Mouse (Mus musculus): ENCODE measurements around the gene Dnah12. TPM values are rescaled to one million over a fixed set of nuclear protein-coding genes. Genes with fewer than 3 reads are reported as not detected.

The Dnah12 gene
- polyA plus RNA-seq, 2 experiments = 0.01 to 0.03 TPM

- H3K4me1 ChIP-seq (replicated peaks; ENCODE audit: control insufficient read depth in 2 of 2, insufficient read depth in 2 of 2, low read length in 1 of 2) = peaks cover 0 to 5% of the 10 kb centered on the region in 2 experiments; a peak in 2 of 4 replicates
- no peak overlapping the region for H3K4me3 ChIP-seq (ENCODE audit: insufficient read depth in 1 of 2, low read depth in 2 of 2, low read length in 2 of 2)
- 10% methylated on average over 2 of the region's 2 CpGs for WGBS (ENCODE audit: insufficient replicate concordance)
- H3K27me3 ChIP-seq (ENCODE audit: control insufficient read depth, insufficient read depth, low read length) = no peaks in the 10 kb centered on the region
- DNase-seq (ENCODE audit: low read depth in 3 of 3, low spot score in 3 of 3) = no peak
- H3K4me2 ChIP-seq (ENCODE audit: low read depth) = no peak overlapping the region
- no peaks in the 10 kb centered on the region for H3K9me3 ChIP-seq (ENCODE audit: control insufficient read depth, low read length)
- H3K9ac ChIP-seq (replicated peaks) = no peak overlapping the region
- peak; percentile 50; the same call in 1 of the 2 replicates for ATAC-seq (ENCODE audit: insufficient read depth)
- TF ChIP-seq EP300 (IDR thresholded peaks at IDR 0.05; ENCODE audit: low read depth) (peak; percentile 55), CTCF (IDR thresholded peaks at IDR 0.05; ENCODE audit: low read depth) (no peak)
- no peak overlapping the region for H3K27ac ChIP-seq
- H3K36me3 ChIP-seq (replicated peaks; ENCODE audit: control insufficient read depth, insufficient read depth, low read depth) = no peaks in the 10 kb centered on the region
Measured at GRCm38 (mm10) chr14:26826020-26826419, 132.9 kb downstream of the Dnah12 start.

GRCm38 (mm10) chr14:26853053-26853452 lies 160.0 kb downstream of the Dnah12 start:
- ATAC-seq (ENCODE audit: insufficient read depth) = no peak
- no peak for DNase-seq (ENCODE audit: low read depth in 3 of 3, low spot score in 3 of 3)
- Histone ChIP-seq H3K36me3 (replicated peaks; ENCODE audit: control insufficient read depth, insufficient read depth, low read depth) (no peaks in the 10 kb centered on the region), H3K4me2 (ENCODE audit: low read depth) (no peak overlapping the region), H3K27me3 (ENCODE audit: control insufficient read depth, insufficient read depth, low read length) (no peaks in the 10 kb centered on the region), H3K4me3 (ENCODE audit: insufficient read depth in 1 of 2, low read depth in 2 of 2, low read length in 2 of 2) (no peak overlapping the region), H3K4me1 (replicated peaks; ENCODE audit: control insufficient read depth in 2 of 2, insufficient read depth in 2 of 2, low read length in 1 of 2) (no peaks in the 10 kb centered on the region), H3K9ac (replicated peaks) (no peak overlapping the region), H3K9me3 (ENCODE audit: control insufficient read depth, low read length) (no peaks in the 10 kb centered on the region), H3K27ac (no peak overlapping the region)
- no peak for TF ChIP-seq EP300 (IDR thresholded peaks at IDR 0.05; ENCODE audit: low read depth)
- TF ChIP-seq CTCF (IDR thresholded peaks at IDR 0.05; ENCODE audit: low read depth) = no peak
- 50% methylated on average over 8 of the region's 8 CpGs for WGBS (ENCODE audit: insufficient replicate concordance)

GRCm38 (mm10) chr14:26854066-26854465 lies 161.0 kb downstream of the Dnah12 start:
- 48% methylated on average over 2 of the region's 2 CpGs for WGBS (ENCODE audit: insufficient replicate concordance)
- TF ChIP-seq CTCF (IDR thresholded peaks at IDR 0.05; ENCODE audit: low read depth) (no peak), EP300 (IDR thresholded peaks at IDR 0.05; ENCODE audit: low read depth) (no peak)
- Histone ChIP-seq H3K36me3 (replicated peaks; ENCODE audit: control insufficient read depth, insufficient read depth, low read depth) (no peaks in the 10 kb centered on the region), H3K27ac (no peak overlapping the region), H3K9me3 (ENCODE audit: control insufficient read depth, low read length) (no peaks in the 10 kb centered on the region), H3K9ac (replicated peaks) (no peak overlapping the region), H3K4me3 (ENCODE audit: insufficient read depth in 1 of 2, low read depth in 2 of 2, low read length in 2 of 2) (no peak overlapping the region), H3K4me2 (ENCODE audit: low read depth) (no peak overlapping the region), H3K4me1 (replicated peaks; ENCODE audit: control insufficient read depth in 2 of 2, insufficient read depth in 2 of 2, low read length in 1 of 2) (peaks cover 0 to 2% of the 10 kb centered on the region in 2 experiments; a peak in 1 of 4 replicates), H3K27me3 (ENCODE audit: control insufficient read depth, insufficient read depth, low read length) (no peaks in the 10 kb centered on the region)
- no peak for DNase-seq (ENCODE audit: low read depth in 3 of 3, low spot score in 3 of 3)
- ATAC-seq (ENCODE audit: insufficient read depth) = no peak

- H3K4me3 ChIP-seq (ENCODE audit: insufficient read depth in 1 of 2, low read depth in 2 of 2, low read length in 2 of 2) = no peak overlapping the region
- no peak overlapping the region for H3K27ac ChIP-seq
- H3K9ac ChIP-seq (replicated peaks) = no peak overlapping the region
- no peak for TF ChIP-seq EP300 (IDR thresholded peaks at IDR 0.05; ENCODE audit: low read depth)
- no peak for TF ChIP-seq CTCF (IDR thresholded peaks at IDR 0.05; ENCODE audit: low read depth)
- H3K4me2 ChIP-seq (ENCODE audit: low read depth) = 0 out of 2 replicates have a peak overlapping the region, but pooled peaks have one; percentile 4
- 23% methylated on average over 2 of the region's 2 CpGs for WGBS (ENCODE audit: insufficient replicate concordance)
- H3K36me3 ChIP-seq (replicated peaks; ENCODE audit: control insufficient read depth, insufficient read depth, low read depth) = no peaks in the 10 kb centered on the region
- H3K9me3 ChIP-seq (ENCODE audit: control insufficient read depth, low read length) = no peaks in the 10 kb centered on the region
- peaks cover 0 to 2% of the 10 kb centered on the region in 2 experiments; a peak in 1 of 4 replicates for H3K4me1 ChIP-seq (replicated peaks; ENCODE audit: control insufficient read depth in 2 of 2, insufficient read depth in 2 of 2, low read length in 1 of 2)
- DNase-seq (ENCODE audit: low read depth in 3 of 3, low spot score in 3 of 3) (peak in 2 of 3 experiments; percentile 3 to 7), ATAC-seq (ENCODE audit: insufficient read depth) (no peak)
- no peaks in the 10 kb centered on the region for H3K27me3 ChIP-seq (ENCODE audit: control insufficient read depth, insufficient read depth, low read length)
Measured at GRCm38 (mm10) chr14:26858364-26858763, 165.3 kb downstream of the Dnah12 start.

GRCm38 (mm10) chr14:26859024-26859423 lies 165.9 kb downstream of the Dnah12 start:
- Histone ChIP-seq H3K4me2 (ENCODE audit: low read depth) (no peak overlapping the region), H3K4me1 (replicated peaks; ENCODE audit: control insufficient read depth in 2 of 2, insufficient read depth in 2 of 2, low read length in 1 of 2) (peaks cover 0 to 2% of the 10 kb centered on the region in 2 experiments; a peak in 1 of 4 replicates), H3K9me3 (ENCODE audit: control insufficient read depth, low read length) (no peaks in the 10 kb centered on the region), H3K27ac (no peak overlapping the region), H3K27me3 (ENCODE audit: control insufficient read depth, insufficient read depth, low read length) (no peaks in the 10 kb centered on the region), H3K36me3 (replicated peaks; ENCODE audit: control insufficient read depth, insufficient read depth, low read depth) (no peaks in the 10 kb centered on the region), H3K4me3 (ENCODE audit: insufficient read depth in 1 of 2, low read depth in 2 of 2, low read length in 2 of 2) (no peak overlapping the region), H3K9ac (replicated peaks) (no peak overlapping the region)
- 79% methylated on average over 3 of the region's 3 CpGs for WGBS (ENCODE audit: insufficient replicate concordance)
- TF ChIP-seq EP300 (IDR thresholded peaks at IDR 0.05; ENCODE audit: low read depth) (no peak), CTCF (IDR thresholded peaks at IDR 0.05; ENCODE audit: low read depth) (no peak)
- DNase-seq (ENCODE audit: low read depth in 3 of 3, low spot score in 3 of 3) = no peak
- ATAC-seq (ENCODE audit: insufficient read depth) = no peak
